ENCODE assay signal across 15 mouse cellular contexts in the genomic region with DNA sequence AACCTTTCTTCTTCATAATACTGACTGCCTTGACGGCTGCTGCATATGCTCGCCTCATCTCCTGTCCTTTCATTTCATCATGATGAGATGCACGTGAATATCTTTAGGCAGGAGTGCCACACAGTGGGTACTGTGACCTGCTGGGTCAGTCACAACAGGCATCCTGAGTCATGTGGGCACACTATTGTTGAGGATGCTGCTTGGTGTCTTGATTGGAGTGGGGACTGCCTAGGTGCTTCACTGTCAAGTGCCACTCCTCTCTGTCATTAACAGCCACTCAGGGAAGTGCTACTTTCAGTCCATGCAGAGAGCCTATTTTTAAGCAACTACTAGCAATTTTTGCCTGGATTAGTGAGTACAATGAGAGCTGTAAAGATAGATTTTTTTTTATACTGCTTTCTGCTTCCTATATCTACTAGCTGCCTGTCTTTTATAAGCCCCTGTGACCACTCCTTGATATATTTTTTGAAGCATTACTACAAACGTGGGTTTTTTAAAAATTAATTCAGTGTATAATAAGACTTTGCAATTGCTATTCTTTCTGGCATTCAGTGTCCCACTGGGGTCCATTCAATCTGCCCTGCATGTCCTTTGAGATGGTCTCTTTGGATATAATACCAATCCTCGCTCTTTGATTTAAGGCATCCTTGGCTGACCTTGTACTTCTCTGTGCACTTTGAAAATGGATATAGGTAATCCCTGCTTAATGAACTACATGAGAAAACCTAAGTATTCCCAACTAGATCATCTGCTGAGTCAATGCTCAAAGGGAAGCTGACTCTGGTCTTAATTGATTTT.
"Had no signal": no experiment of that assay in that cellular context is flagged by ENCODE, and none has a peak within 500 bp of the region (broad histone marks: within the 10 kb centered on the region; RNA-seq: fewer than 3 reads in every experiment).

No protein-coding gene starts in this region.

- ATAC-seq: intestine, postnatal 0 days; liver, postnatal 0 days had no signal

- H3K36me3 ChIP-seq: liver, embryonic 13.5 days; lung, embryonic 15.5 days; neural tube, embryonic 12.5 days had no signal

- H3K9me3 ChIP-seq: limb, embryonic 12.5 days; liver, embryonic 13.5 days; lung, embryonic 15.5 days; megakaryocyte, embryonic 14.5 days; neural tube, embryonic 12.5 days had no signal

- H3K27me3 ChIP-seq: limb, embryonic 12.5 days; liver, embryonic 13.5 days; lung, embryonic 15.5 days; neural tube, embryonic 12.5 days had no signal

- H3K4me1 ChIP-seq: limb, embryonic 12.5 days; liver, embryonic 13.5 days; lung, embryonic 15.5 days; megakaryocyte, embryonic 14.5 days; neural tube, embryonic 12.5 days had no signal

- H3K27ac ChIP-seq: limb, embryonic 12.5 days; liver, embryonic 13.5 days; lung, embryonic 15.5 days; macrophage; neural tube, embryonic 12.5 days had no signal

- H3K4me2 ChIP-seq: limb, embryonic 12.5 days; liver, embryonic 13.5 days; lung, embryonic 15.5 days; neural tube, embryonic 12.5 days had no signal

- H3K4me3 ChIP-seq: limb, embryonic 12.5 days; liver, embryonic 13.5 days; lung, embryonic 15.5 days; neural tube, embryonic 12.5 days had no signal

- DNase-seq: kidney, adult 8-10 months; kidney, postnatal 36 days; liver; liver, embryonic 13.5 days; liver, postnatal 0 days; lung, postnatal 14 days; spleen, adult 18-20 months; thymus, adult 18-20 months; thymus, postnatal 14 days had no signal

- H3K9ac ChIP-seq: limb, embryonic 12.5 days; liver, embryonic 13.5 days; liver, postnatal 0 days; lung, embryonic 15.5 days; neural tube, embryonic 12.5 days had no signal
